Mouse (Mus musculus): ENCODE results near the gene Gca.

DNA sequence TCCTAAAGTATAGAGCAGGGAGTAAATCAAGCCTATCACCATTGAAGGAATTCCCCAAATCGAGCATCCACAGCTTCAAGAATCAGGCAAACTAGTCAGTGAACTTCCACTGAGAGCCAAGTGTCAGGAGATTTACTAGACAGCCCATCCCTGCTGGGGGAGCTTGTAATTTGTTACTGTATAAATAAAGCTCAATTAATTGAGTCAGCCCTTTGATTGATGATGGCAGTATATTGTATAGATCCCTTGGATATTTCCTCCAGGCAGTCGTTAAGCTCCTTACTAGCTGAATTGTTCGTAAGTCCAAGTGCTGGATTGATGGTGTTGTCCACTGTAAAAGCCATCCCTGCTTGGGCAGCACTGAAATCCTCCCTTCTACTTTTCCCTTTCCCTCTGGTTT lies 5.8 kb downstream of the Gca start:
- TF ChIP-seq POLR2A (IDR thresholded peaks at IDR 0.05; ENCODE audit: insufficient read depth, low read depth, low read length) (no peak), CTCF (IDR thresholded peaks at IDR 0.05; ENCODE audit: insufficient read depth, low read depth, low read length) (no peak)
